ENCODE assay signal across 17 mouse cellular contexts in genomic region chr2:133525621-133526181, GRCm38 (mm10). TPM values are rescaled to one million over a fixed set of nuclear protein-coding genes. Genes with fewer than 3 reads are reported as not detected.
A peak's percentile ranks its signal among the peaks of the same experiment; 100 is the strongest.
DNase-seq lines count a peak whose midpoint lies in the region; ATAC-seq and TF ChIP-seq lines count a peak whose summit lies in the region.
"Had no signal": no experiment of that assay in that cellular context is flagged by ENCODE, and none has a peak within 500 bp of the region (broad histone marks: within the 10 kb centered on the region; RNA-seq: fewer than 3 reads in every experiment).

No protein-coding gene starts in this region.

- TF ChIP-seq CTCF in midbrain, postnatal 0 days (IDR thresholded peaks at IDR 0.05) = no peak

- intact Hi-C loops in heart, postnatal 14 days (cut with DNase I) = no loop called here
- intact Hi-C loops in left cerebral cortex, postnatal 36 days (cut with DNase I) = no loop called here

- H3K4me2 ChIP-seq in midbrain, embryonic 16.5 days (ENCODE audit: low read length) = no peak overlapping the region
- no peak overlapping the region for H3K4me2 ChIP-seq in midbrain, postnatal 0 days (ENCODE audit: low read depth, low read length, poor library complexity, severe bottlenecking)
- H3K4me2 ChIP-seq: heart, embryonic 12.5 days; lung, embryonic 15.5 days; neural tube, embryonic 12.5 days had no signal

- H3K4me3 ChIP-seq in midbrain, embryonic 16.5 days (ENCODE audit: low read depth, low read length) = no peak overlapping the region
- H3K4me3 ChIP-seq in midbrain, postnatal 0 days (ENCODE audit: low read depth, low read length) = no peak overlapping the region
- H3K4me3 ChIP-seq: heart, embryonic 12.5 days; layer of hippocampus, adult 2 months; lung, embryonic 15.5 days; neural tube, embryonic 12.5 days had no signal

- no peaks in the 10 kb centered on the region for H3K4me1 ChIP-seq in midbrain, embryonic 16.5 days (ENCODE audit: control insufficient read depth, insufficient read depth, low read length)
- H3K4me1 ChIP-seq in midbrain, postnatal 0 days (ENCODE audit: insufficient read depth, low read length) = no peaks in the 10 kb centered on the region
- H3K4me1 ChIP-seq: neural tube, embryonic 12.5 days had no signal

- no peaks in the 10 kb centered on the region for H3K36me3 ChIP-seq in midbrain, embryonic 16.5 days (ENCODE audit: control insufficient read depth, insufficient read depth, low read length)
- H3K36me3 ChIP-seq in midbrain, postnatal 0 days (ENCODE audit: insufficient read depth, low read length) = no peaks in the 10 kb centered on the region
- H3K36me3 ChIP-seq: heart, embryonic 12.5 days; lung, embryonic 15.5 days; neural tube, embryonic 12.5 days had no signal

- ATAC-seq in midbrain, embryonic 16.5 days = peak; percentile 36; the same call in 1 of the 2 replicates
- ATAC-seq in midbrain, postnatal 0 days (ENCODE audit: low FRiP score) = no peak

- no peak overlapping the region for H3K9ac ChIP-seq in midbrain, embryonic 16.5 days (ENCODE audit: low read depth, low read length)
- no peak overlapping the region for H3K9ac ChIP-seq in midbrain, postnatal 0 days (replicated peaks; ENCODE audit: low read length, poor library complexity, severe bottlenecking)
- H3K9ac ChIP-seq: heart, embryonic 12.5 days; lung, embryonic 15.5 days; neural tube, embryonic 12.5 days had no signal

- H3K9me3 ChIP-seq in midbrain, embryonic 16.5 days (replicated peaks; ENCODE audit: control insufficient read depth, low read length, poor library complexity, severe bottlenecking) = no peaks in the 10 kb centered on the region
- H3K9me3 ChIP-seq in midbrain, postnatal 0 days (ENCODE audit: low read length) = no peaks in the 10 kb centered on the region
- H3K9me3 ChIP-seq: heart, embryonic 12.5 days; lung, embryonic 15.5 days; neural tube, embryonic 12.5 days had no signal

- 36% methylated on average over 4 of the region's 4 CpGs for WGBS in midbrain, embryonic 16.5 days
- 35% methylated on average over 4 of the region's 4 CpGs for WGBS in midbrain, postnatal 0 days

- no peaks in the 10 kb centered on the region for H3K27me3 ChIP-seq in midbrain, embryonic 16.5 days (ENCODE audit: control insufficient read depth, insufficient read depth, low read depth, low read length)
- H3K27me3 ChIP-seq in midbrain, postnatal 0 days (ENCODE audit: insufficient read depth, low read length) = no peaks in the 10 kb centered on the region
- H3K27me3 ChIP-seq: heart, embryonic 12.5 days; lung, embryonic 15.5 days; neural tube, embryonic 12.5 days had no signal

- peak; percentile 75 for DNase-seq in heart, adult 11 months
- DNase-seq in heart, postnatal 14 days = no peak
- no peak for DNase-seq in midbrain, postnatal 0 days (ENCODE audit: low spot score)
- DNase-seq in kidney, adult 9 months = peak; percentile 6
- peak; percentile 27 for DNase-seq in retina, embryonic 14.5 days (ENCODE audit: low spot score)
- DNase-seq in left cerebral cortex, postnatal 36 days (ENCODE audit: low spot score in 2 of 2) = no peak
- DNase-seq in adrenal gland, postnatal 25 days = no peak
- DNase-seq: adrenal gland, adult 8-10 months; cerebellum, adult 9-10 months; gastrocnemius, postnatal 10 days; liver had no signal

- H3K27ac ChIP-seq in midbrain, embryonic 16.5 days (ENCODE audit: low read length) = no peak overlapping the region
- no peak overlapping the region for H3K27ac ChIP-seq in midbrain, postnatal 0 days (ENCODE audit: low read depth, low read length)
- H3K27ac ChIP-seq: layer of hippocampus, adult 2 months; lung, embryonic 15.5 days; neural tube, embryonic 12.5 days had no signal

RNA-seq across cellular contexts. Expression of gene Bmp2, which starts 26.3 kb away (rescaled TPM):
- total RNA-seq in heart, postnatal 14 days (2021) = 1 to 10 TPM; 2.6 to 3.2 TPM
- polyA plus RNA-seq in midbrain, embryonic 16.5 days (2015; fragmentation: Nextera tagmentation; extraction: Ambion mirVana) = 3.2 and 3.6 TPM in 2 replicates
- 3.0 and 3.6 TPM in 2 replicates for total RNA-seq in midbrain, postnatal 0 days (2014; rRNA removed)
- 4.0 TPM in 2 replicates for polyA plus RNA-seq in midbrain, postnatal 0 days (2015; fragmentation: Nextera tagmentation; extraction: Ambion mirVana)
- total RNA-seq in left cerebral cortex, postnatal 36 days (2021) = 1 to 10 TPM; 3.6 TPM
- total RNA-seq in adrenal gland, postnatal 25 days (2021) = 17.2 and 18.1 TPM in 2 replicates
- total RNA-seq: megakaryocyte progenitor cell, adult 5-6 weeks had no signal

Comparison
In these comparisons a context has a peak if more than half of its experiments do, and no peak if none do; other contexts are left out.
1. DNase-seq: peak in heart, adult 11 months (single experiment), kidney, adult 9 months (single experiment) and retina, embryonic 14.5 days (single experiment); none in heart, postnatal 14 days (0 of 2), midbrain, postnatal 0 days (single experiment), left cerebral cortex, postnatal 36 days (0 of 2) and adrenal gland, postnatal 25 days (single experiment).